Mouse (Mus musculus): ENCODE measurements at regions not wholly inside any gene's neighbourhood (a gene's known extent, or its start where the extent isn't known, plus 50 kb on each side); places are given as distances from the start of the nearest gene placed in this dataset.

- Histone ChIP-seq H3K4me2 (no peak overlapping the region), H3K9me3 (replicated peaks; ENCODE audit: control insufficient read depth, low read length) (no peaks in the 10 kb centered on the region), H3K27me3 (ENCODE audit: control insufficient read depth, insufficient read depth, low read length) (peaks cover 64% of the 10 kb centered on the region), H3K36me3 (ENCODE audit: control insufficient read depth, insufficient read depth, low read length) (no peaks in the 10 kb centered on the region), H3K4me3 (ENCODE audit: low read depth, low read length) (no peak overlapping the region), H3K27ac (ENCODE audit: low read depth, low read length) (no peak overlapping the region), H3K9ac (ENCODE audit: low read depth, low read length) (no peak overlapping the region), H3K4me1 (ENCODE audit: control insufficient read depth, insufficient read depth, low read length) (no peaks in the 10 kb centered on the region; the same call in 1 of the 2 replicates)
- ATAC-seq (replicated peaks; ENCODE audit: insufficient number of reproducible peaks, low FRiP score, low TSS enrichment), result no peak
- WGBS (ENCODE audit: insufficient replicate concordance), result 83% methylated on average over 8 of the region's 8 CpGs
Observed at GRCm38 (mm10) chr9:61301070-61301469, 71.1 kb upstream of the Tle3 start.

GRCm38 (mm10) chr9:61302724-61303123 is 69.4 kb upstream of the Tle3 start:
- H3K4me2 ChIP-seq, result no peak overlapping the region
- peaks cover 66% of the 10 kb centered on the region for H3K27me3 ChIP-seq (ENCODE audit: control insufficient read depth, insufficient read depth, low read length)
- H3K36me3 ChIP-seq (ENCODE audit: control insufficient read depth, insufficient read depth, low read length), result no peaks in the 10 kb centered on the region
- no peak overlapping the region for H3K27ac ChIP-seq (ENCODE audit: low read depth, low read length)
- no peaks in the 10 kb centered on the region for H3K9me3 ChIP-seq (replicated peaks; ENCODE audit: control insufficient read depth, low read length)
- H3K4me1 ChIP-seq (ENCODE audit: control insufficient read depth, insufficient read depth, low read length), result no peaks in the 10 kb centered on the region; the same call in 1 of the 2 replicates
- no peak overlapping the region for H3K9ac ChIP-seq (ENCODE audit: low read depth, low read length)
- no peak overlapping the region for H3K4me3 ChIP-seq (ENCODE audit: low read depth, low read length)
- ATAC-seq (replicated peaks; ENCODE audit: insufficient number of reproducible peaks, low FRiP score, low TSS enrichment), result no peak
- WGBS (ENCODE audit: insufficient replicate concordance), result 14% methylated on average over 5 of the region's 5 CpGs

- no peak overlapping the region for H3K4me3 ChIP-seq (ENCODE audit: low read depth, low read length)
- H3K9me3 ChIP-seq (replicated peaks; ENCODE audit: control insufficient read depth, low read length), result no peaks in the 10 kb centered on the region
- H3K36me3 ChIP-seq (ENCODE audit: control insufficient read depth, insufficient read depth, low read length), result no peaks in the 10 kb centered on the region
- no peak for ATAC-seq (replicated peaks; ENCODE audit: insufficient number of reproducible peaks, low FRiP score, low TSS enrichment)
- peaks cover 63% of the 10 kb centered on the region for H3K27me3 ChIP-seq (ENCODE audit: control insufficient read depth, insufficient read depth, low read length)
- H3K4me1 ChIP-seq (ENCODE audit: control insufficient read depth, insufficient read depth, low read length), result no peaks in the 10 kb centered on the region; the same call in none of the 2 replicates
- 88% methylated on average over 9 of the region's 9 CpGs for WGBS (ENCODE audit: insufficient replicate concordance)
- no peak overlapping the region for H3K27ac ChIP-seq (ENCODE audit: low read depth, low read length)
- H3K4me2 ChIP-seq, result no peak overlapping the region
- no peak overlapping the region for H3K9ac ChIP-seq (ENCODE audit: low read depth, low read length)
Observed at GRCm38 (mm10) chr9:61306306-61306705, 65.9 kb upstream of the Tle3 start.

- Histone ChIP-seq H3K4me2 (no peak overlapping the region), H3K9me3 (replicated peaks; ENCODE audit: control insufficient read depth, low read length) (no peaks in the 10 kb centered on the region), H3K27ac (ENCODE audit: low read depth, low read length) (no peak overlapping the region), H3K9ac (ENCODE audit: low read depth, low read length) (no peak overlapping the region), H3K27me3 (ENCODE audit: control insufficient read depth, insufficient read depth, low read length) (peaks cover 78% of the 10 kb centered on the region), H3K36me3 (ENCODE audit: control insufficient read depth, insufficient read depth, low read length) (no peaks in the 10 kb centered on the region), H3K4me3 (ENCODE audit: low read depth, low read length) (no peak overlapping the region), H3K4me1 (ENCODE audit: control insufficient read depth, insufficient read depth, low read length) (no peaks in the 10 kb centered on the region; the same call in 1 of the 2 replicates)
- no peak for ATAC-seq (replicated peaks; ENCODE audit: insufficient number of reproducible peaks, low FRiP score, low TSS enrichment)
- 39% methylated on average over 3 of the region's 3 CpGs for WGBS (ENCODE audit: insufficient replicate concordance)
Observed at GRCm38 (mm10) chr9:61309096-61309495, 63.1 kb upstream of the Tle3 start.

- ATAC-seq (replicated peaks; ENCODE audit: insufficient number of reproducible peaks, low FRiP score, low TSS enrichment), result no peak
- no peaks in the 10 kb centered on the region for H3K36me3 ChIP-seq (ENCODE audit: control insufficient read depth, insufficient read depth, low read length)
- no peaks in the 10 kb centered on the region for H3K9me3 ChIP-seq (replicated peaks; ENCODE audit: control insufficient read depth, low read length)
- peaks cover 6% of the 10 kb centered on the region for H3K4me1 ChIP-seq (ENCODE audit: control insufficient read depth, insufficient read depth, low read length)
- H3K27me3 ChIP-seq (ENCODE audit: control insufficient read depth, insufficient read depth, low read length), result peaks cover 84% of the 10 kb centered on the region
- H3K9ac ChIP-seq (ENCODE audit: low read depth, low read length), result no peak overlapping the region
- no peak overlapping the region for H3K4me2 ChIP-seq
- no peak overlapping the region for H3K4me3 ChIP-seq (ENCODE audit: low read depth, low read length)
- WGBS (ENCODE audit: insufficient replicate concordance), result 82% methylated on average over 8 of the region's 8 CpGs
- no peak overlapping the region for H3K27ac ChIP-seq (ENCODE audit: low read depth, low read length)
Observed at GRCm38 (mm10) chr9:61309768-61310493, 62.2 kb upstream of the Tle3 start.

GRCm38 (mm10) chr9:61310574-61310973 is 61.6 kb upstream of the Tle3 start:
- Histone ChIP-seq H3K4me1 (ENCODE audit: control insufficient read depth, insufficient read depth, low read length) (peaks cover 12% of the 10 kb centered on the region), H3K9ac (ENCODE audit: low read depth, low read length) (no peak overlapping the region), H3K4me2 (no peak overlapping the region), H3K27me3 (ENCODE audit: control insufficient read depth, insufficient read depth, low read length) (peaks cover 83% of the 10 kb centered on the region), H3K36me3 (ENCODE audit: control insufficient read depth, insufficient read depth, low read length) (no peaks in the 10 kb centered on the region), H3K4me3 (ENCODE audit: low read depth, low read length) (no peak overlapping the region), H3K9me3 (replicated peaks; ENCODE audit: control insufficient read depth, low read length) (no peaks in the 10 kb centered on the region), H3K27ac (ENCODE audit: low read depth, low read length) (no peak overlapping the region)
- ATAC-seq (replicated peaks; ENCODE audit: insufficient number of reproducible peaks, low FRiP score, low TSS enrichment), result no peak
- 29% methylated on average over 5 of the region's 5 CpGs for WGBS (ENCODE audit: insufficient replicate concordance)

GRCm38 (mm10) chr9:61311604-61312003 is 60.6 kb upstream of the Tle3 start:
- H3K27me3 ChIP-seq (ENCODE audit: control insufficient read depth, insufficient read depth, low read length), result peaks cover 83% of the 10 kb centered on the region
- no peaks in the 10 kb centered on the region for H3K36me3 ChIP-seq (ENCODE audit: control insufficient read depth, insufficient read depth, low read length)
- 22% methylated on average over 5 of the region's 5 CpGs for WGBS (ENCODE audit: insufficient replicate concordance)
- no peak overlapping the region for H3K9ac ChIP-seq (ENCODE audit: low read depth, low read length)
- H3K4me3 ChIP-seq (ENCODE audit: low read depth, low read length), result no peak overlapping the region
- no peak for ATAC-seq (replicated peaks; ENCODE audit: insufficient number of reproducible peaks, low FRiP score, low TSS enrichment)
- no peaks in the 10 kb centered on the region for H3K9me3 ChIP-seq (replicated peaks; ENCODE audit: control insufficient read depth, low read length)
- H3K4me2 ChIP-seq, result no peak overlapping the region
- peaks cover 15% of the 10 kb centered on the region for H3K4me1 ChIP-seq (ENCODE audit: control insufficient read depth, insufficient read depth, low read length)
- H3K27ac ChIP-seq (ENCODE audit: low read depth, low read length), result no peak overlapping the region; the same call in 1 of the 2 replicates

GRCm38 (mm10) chr9:61314630-61315179 is 57.5 kb upstream of the Tle3 start:
- Histone ChIP-seq H3K27me3 (ENCODE audit: control insufficient read depth, insufficient read depth, low read length) (peaks cover 87% of the 10 kb centered on the region), H3K4me2 (no peak overlapping the region), H3K9me3 (replicated peaks; ENCODE audit: control insufficient read depth, low read length) (no peaks in the 10 kb centered on the region; the same call in 1 of the 2 replicates), H3K4me3 (ENCODE audit: low read depth, low read length) (no peak overlapping the region), H3K36me3 (ENCODE audit: control insufficient read depth, insufficient read depth, low read length) (no peaks in the 10 kb centered on the region), H3K4me1 (ENCODE audit: control insufficient read depth, insufficient read depth, low read length) (peaks cover 15% of the 10 kb centered on the region), H3K27ac (ENCODE audit: low read depth, low read length) (no peak overlapping the region), H3K9ac (ENCODE audit: low read depth, low read length) (no peak overlapping the region)
- WGBS (ENCODE audit: insufficient replicate concordance), result 53% methylated on average over 6 of the region's 6 CpGs
- ATAC-seq (replicated peaks; ENCODE audit: insufficient number of reproducible peaks, low FRiP score, low TSS enrichment), result no peak

Data from heart, embryonic 11.5 days (tissue).